Mouse (Mus musculus) embryonic fibroblast, embryonic 13.5 days (primary cell): Measurements from ENCODE around the gene Hoxa11.

Experiments used
- CTCF ChIP-seq: IDR thresholded peaks from 2 replicates; pipeline ENCODE4 v1.5.1; 2011; ENCODE audit warnings: mild to moderate bottlenecking, control low read depth, low read length, moderate library complexity, borderline replicate concordance; ENCODE audit not compliant: insufficient read depth
- POLR2A ChIP-seq: IDR thresholded peaks from 2 replicates; pipeline ENCODE4 v1.6.1; 2011; ENCODE audit warnings: low read depth, mild to moderate bottlenecking, control low read depth, low read length, moderate library complexity

GRCm38 (mm10) chr6:52205221-52205620 is 40.4 kb downstream of the Hoxa11 start:
- no peak for TF ChIP-seq CTCF
- no peak for TF ChIP-seq POLR2A
